Mouse (Mus musculus): ENCODE data around the gene Depp1.
A peak's percentile ranks its signal among the peaks of the same experiment; 100 is the strongest.

The Depp1 gene

GRCm38 (mm10) chr6:116649811-116650210, 598 bp upstream of the Depp1 start:
- no peak for DNase-seq (ENCODE audit: low read depth)

- DNase-seq (ENCODE audit: low read depth) = no peak
Observed at GRCm38 (mm10) chr6:116651437-116652118, 1.2 kb downstream of the Depp1 start.

GRCm38 (mm10) chr6:116653191-116653590, 2.8 kb downstream of the Depp1 start:
- no peak for DNase-seq (ENCODE audit: low read depth)

GRCm38 (mm10) chr6:116653684-116654454, 3.5 kb downstream of the Depp1 start:
- peak; percentile 51 for DNase-seq (ENCODE audit: low read depth)

GRCm38 (mm10) chr6:116663364-116663763, 13.0 kb downstream of the Depp1 start:
- DNase-seq (ENCODE audit: low read depth) = no peak

GRCm38 (mm10) chr6:116664031-116664430, 13.6 kb downstream of the Depp1 start:
- no peak for DNase-seq (ENCODE audit: low read depth)

GRCm38 (mm10) chr6:116664830-116665229, 14.4 kb downstream of the Depp1 start:
- DNase-seq (ENCODE audit: low read depth) = no peak

- no peak for DNase-seq (ENCODE audit: low read depth)
Observed at GRCm38 (mm10) chr6:116666085-116666750, 15.8 kb downstream of the Depp1 start.

- no peak for DNase-seq (ENCODE audit: low read depth)
Observed at GRCm38 (mm10) chr6:116666892-116667291, 16.5 kb downstream of the Depp1 start.

- DNase-seq (ENCODE audit: low read depth) = no peak
Observed at GRCm38 (mm10) chr6:116667382-116667781, 17.0 kb downstream of the Depp1 start.

GRCm38 (mm10) chr6:116668682-116669470, 18.5 kb downstream of the Depp1 start:
- no peak for DNase-seq (ENCODE audit: low read depth)

- no peak for DNase-seq (ENCODE audit: low read depth)
Observed at GRCm38 (mm10) chr6:116670144-116670543, 19.7 kb downstream of the Depp1 start.

GRCm38 (mm10) chr6:116671031-116671430, 20.6 kb downstream of the Depp1 start:
- DNase-seq (ENCODE audit: low read depth) = no peak

- DNase-seq (ENCODE audit: low read depth) = no peak
Observed at GRCm38 (mm10) chr6:116671768-116672167, 21.4 kb downstream of the Depp1 start.

GRCm38 (mm10) chr6:116672349-116672748, 21.9 kb downstream of the Depp1 start:
- no peak for DNase-seq (ENCODE audit: low read depth)

- peak; percentile 37 for DNase-seq (ENCODE audit: low read depth)
Observed at GRCm38 (mm10) chr6:116673471-116674282, 23.3 kb downstream of the Depp1 start, which contains the start of gene Rassf4. Gene Rassf4 (minus strand): TSS chr6:116673952.

- no peak for DNase-seq (ENCODE audit: low read depth)
Observed at GRCm38 (mm10) chr6:116674283-116674886, 24.0 kb downstream of the Depp1 start.

- no peak for DNase-seq (ENCODE audit: low read depth)
Observed at GRCm38 (mm10) chr6:116676355-116676913, 26.0 kb downstream of the Depp1 start.

GRCm38 (mm10) chr6:116677321-116677720, 26.9 kb downstream of the Depp1 start:
- no peak for DNase-seq (ENCODE audit: low read depth)

- no peak for DNase-seq (ENCODE audit: low read depth)
Observed at GRCm38 (mm10) chr6:116679563-116680288, 29.3 kb downstream of the Depp1 start.

All from naive thymus-derived CD4-positive, alpha-beta T cell, adult 2 months (primary cell).